Mouse (Mus musculus): ENCODE data around the gene Zmiz2. TPM values are rescaled to one million over a fixed set of nuclear protein-coding genes. Genes with fewer than 3 reads are reported as not detected.
"Not testable (repeated sequence)": the region's sequence is repeated elsewhere in the genome, so short reads cannot be mapped to it uniquely, and the experiment has no call there.

The Zmiz2 gene
- polyA plus RNA-seq, 2 experiments: 12.4 to 34.1 TPM

GRCm38 (mm10) chr11:6417069-6417468, 28.2 kb downstream of the Zmiz2 start:
- H3K4me1 ChIP-seq (ENCODE audit: control insufficient read depth, insufficient read depth, low read length): peaks cover 18% of the 10 kb centered on the region
- ATAC-seq (ENCODE audit: low FRiP score, low read depth) (no peak), DNase-seq (ENCODE audit: low spot score) (no peak)
- TF ChIP-seq POLR2A (IDR thresholded peaks at IDR 0.05; ENCODE audit: borderline replicate concordance, extremely low read depth, insufficient read depth, insufficient read length): no peak
- H3K27ac ChIP-seq (replicated peaks; ENCODE audit: low read depth, low read length): peak overlapping the region; percentile 96; the same call in 1 of the 2 replicates
- H3K36me3 ChIP-seq (ENCODE audit: control insufficient read depth, insufficient read depth, low read length): peaks cover 34% of the 10 kb centered on the region
- H3K9me3 ChIP-seq (ENCODE audit: control insufficient read depth, low read length): no peaks in the 10 kb centered on the region
- WGBS: 30% methylated on average over 2 of the region's 2 CpGs
- no peaks in the 10 kb centered on the region for H3K27me3 ChIP-seq (ENCODE audit: control insufficient read depth, insufficient read depth, low read length)
- peak overlapping the region; percentile 96 for H3K4me3 ChIP-seq (replicated peaks; ENCODE audit: low read length)
- peak overlapping the region; percentile 94 for H3K9ac ChIP-seq (ENCODE audit: low read depth, low read length, severe bottlenecking)
- H3K4me2 ChIP-seq (replicated peaks; ENCODE audit: low read depth, low read length, severe bottlenecking): peak overlapping the region; percentile 67

- peaks cover 38% of the 10 kb centered on the region for H3K36me3 ChIP-seq (ENCODE audit: control insufficient read depth, insufficient read depth, low read length)
- H3K9ac ChIP-seq (ENCODE audit: low read depth, low read length, severe bottlenecking): peak overlapping the region; percentile 94; the same call in 1 of the 2 replicates
- no peaks in the 10 kb centered on the region for H3K27me3 ChIP-seq (ENCODE audit: control insufficient read depth, insufficient read depth, low read length)
- H3K9me3 ChIP-seq (ENCODE audit: control insufficient read depth, low read length): no peaks in the 10 kb centered on the region
- H3K4me3 ChIP-seq (replicated peaks; ENCODE audit: low read length): peak overlapping the region; percentile 96
- no peak for TF ChIP-seq POLR2A (IDR thresholded peaks at IDR 0.05; ENCODE audit: borderline replicate concordance, extremely low read depth, insufficient read depth, insufficient read length)
- H3K4me1 ChIP-seq (ENCODE audit: control insufficient read depth, insufficient read depth, low read length): peaks cover 18% of the 10 kb centered on the region
- ATAC-seq (ENCODE audit: low FRiP score, low read depth) (no peak), DNase-seq (ENCODE audit: low spot score) (no peak)
- H3K4me2 ChIP-seq (replicated peaks; ENCODE audit: low read depth, low read length, severe bottlenecking): peak overlapping the region; percentile 67
- H3K27ac ChIP-seq (replicated peaks; ENCODE audit: low read depth, low read length): no peak overlapping the region
These were observed 28.6 kb downstream of the Zmiz2 start for GRCm38 (mm10) chr11:6417490-6417889.

- peaks cover 51% of the 10 kb centered on the region for H3K36me3 ChIP-seq (ENCODE audit: control insufficient read depth, insufficient read depth, low read length)
- no peak overlapping the region for H3K27ac ChIP-seq (replicated peaks; ENCODE audit: low read depth, low read length)
- H3K27me3 ChIP-seq (ENCODE audit: control insufficient read depth, insufficient read depth, low read length): no peaks in the 10 kb centered on the region
- TF ChIP-seq POLR2A (IDR thresholded peaks at IDR 0.05; ENCODE audit: borderline replicate concordance, extremely low read depth, insufficient read depth, insufficient read length): no peak
- 0 out of 2 replicates have a peak overlapping the region, but pooled peaks have one; percentile 5 for H3K4me2 ChIP-seq (replicated peaks; ENCODE audit: low read depth, low read length, severe bottlenecking)
- ATAC-seq (ENCODE audit: low FRiP score, low read depth) (no peak), DNase-seq (ENCODE audit: low spot score) (no peak)
- H3K4me1 ChIP-seq (ENCODE audit: control insufficient read depth, insufficient read depth, low read length): peaks cover 18% of the 10 kb centered on the region
- no peak overlapping the region for H3K9ac ChIP-seq (ENCODE audit: low read depth, low read length, severe bottlenecking)
- 0 out of 2 replicates have a peak overlapping the region, but pooled peaks have one; percentile 7 for H3K4me3 ChIP-seq (replicated peaks; ENCODE audit: low read length)
- WGBS: 85% methylated on average over 5 of the region's 5 CpGs
- no peaks in the 10 kb centered on the region for H3K9me3 ChIP-seq (ENCODE audit: control insufficient read depth, low read length)
These were observed 29.9 kb downstream of the Zmiz2 start for GRCm38 (mm10) chr11:6418751-6419150.

GRCm38 (mm10) chr11:6419156-6419555, 30.3 kb downstream of the Zmiz2 start:
- H3K36me3 ChIP-seq (ENCODE audit: control insufficient read depth, insufficient read depth, low read length): peaks cover 54% of the 10 kb centered on the region
- peaks cover 18% of the 10 kb centered on the region for H3K4me1 ChIP-seq (ENCODE audit: control insufficient read depth, insufficient read depth, low read length)
- not testable (repeated sequence) for H3K9ac ChIP-seq (ENCODE audit: low read depth, low read length, severe bottlenecking); DNase-seq (ENCODE audit: low spot score); H3K27ac ChIP-seq (replicated peaks; ENCODE audit: low read depth, low read length); H3K4me3 ChIP-seq (replicated peaks; ENCODE audit: low read length); ATAC-seq (ENCODE audit: low FRiP score, low read depth); H3K9me3 ChIP-seq (ENCODE audit: control insufficient read depth, low read length); H3K27me3 ChIP-seq (ENCODE audit: control insufficient read depth, insufficient read depth, low read length); H3K4me2 ChIP-seq (replicated peaks; ENCODE audit: low read depth, low read length, severe bottlenecking)
- WGBS: 84% methylated on average over 4 of the region's 4 CpGs

- no peak for TF ChIP-seq POLR2A (IDR thresholded peaks at IDR 0.05; ENCODE audit: borderline replicate concordance, extremely low read depth, insufficient read depth, insufficient read length)
- 45% methylated on average over 1 of the region's 1 CpGs for WGBS
- ATAC-seq (ENCODE audit: low FRiP score, low read depth) (no peak), DNase-seq (ENCODE audit: low spot score) (no peak)
- Histone ChIP-seq H3K27ac (replicated peaks; ENCODE audit: low read depth, low read length) (no peak overlapping the region), H3K36me3 (ENCODE audit: control insufficient read depth, insufficient read depth, low read length) (peaks cover 62% of the 10 kb centered on the region), H3K27me3 (ENCODE audit: control insufficient read depth, insufficient read depth, low read length) (no peaks in the 10 kb centered on the region), H3K9ac (ENCODE audit: low read depth, low read length, severe bottlenecking) (no peak overlapping the region), H3K4me2 (replicated peaks; ENCODE audit: low read depth, low read length, severe bottlenecking) (no peak overlapping the region), H3K4me1 (ENCODE audit: control insufficient read depth, insufficient read depth, low read length) (peaks cover 10% of the 10 kb centered on the region), H3K4me3 (replicated peaks; ENCODE audit: low read length) (no peak overlapping the region), H3K9me3 (ENCODE audit: control insufficient read depth, low read length) (no peaks in the 10 kb centered on the region)
These were observed 31.4 kb downstream of the Zmiz2 start for GRCm38 (mm10) chr11:6420283-6420703.
